Mouse (Mus musculus): ENCODE data around the gene Rps6kl1. TPM values are rescaled to one million over a fixed set of nuclear protein-coding genes. Genes with fewer than 3 reads are reported as not detected.
A peak's percentile ranks its signal among the peaks of the same experiment; 100 is the strongest.

Rps6kl1 gene
- polyA plus RNA-seq, 1 experiment: not detected

- no peak overlapping the region for H3K27ac ChIP-seq (ENCODE audit: insufficient read depth, low read depth, low read length)
- H3K4me3 ChIP-seq (ENCODE audit: insufficient read depth, low read length): peak overlapping the region; percentile 39
- peaks cover 4% of the 10 kb centered on the region; the same call in 1 of the 2 replicates for H3K4me1 ChIP-seq (ENCODE audit: control insufficient read depth, insufficient read depth, low read length)
- TF ChIP-seq CTCF (IDR thresholded peaks at IDR 0.05; ENCODE audit: low read depth, low read length) (no peak), POLR2A (IDR thresholded peaks at IDR 0.05; ENCODE audit: borderline replicate concordance, low read depth, low read length) (no peak)
These were observed 25.9 kb upstream of the Rps6kl1 start for GRCm38 (mm10) chr12:85176846-85177523.

- TF ChIP-seq CTCF (IDR thresholded peaks at IDR 0.05; ENCODE audit: low read depth, low read length) (no peak), POLR2A (IDR thresholded peaks at IDR 0.05; ENCODE audit: borderline replicate concordance, low read depth, low read length) (no peak)
- Histone ChIP-seq H3K4me3 (ENCODE audit: insufficient read depth, low read length) (no peak overlapping the region), H3K27ac (ENCODE audit: insufficient read depth, low read depth, low read length) (no peak overlapping the region), H3K4me1 (ENCODE audit: control insufficient read depth, insufficient read depth, low read length) (peaks cover 4% of the 10 kb centered on the region; the same call in 1 of the 2 replicates)
These were observed 25.1 kb upstream of the Rps6kl1 start for GRCm38 (mm10) chr12:85175926-85176845.

- no peak for TF ChIP-seq CTCF (IDR thresholded peaks at IDR 0.05; ENCODE audit: low read depth, low read length)
- TF ChIP-seq POLR2A (IDR thresholded peaks at IDR 0.05; ENCODE audit: borderline replicate concordance, low read depth, low read length): no peak
- Histone ChIP-seq H3K4me3 (ENCODE audit: insufficient read depth, low read length) (no peak overlapping the region), H3K4me1 (ENCODE audit: control insufficient read depth, insufficient read depth, low read length) (peaks cover 4% of the 10 kb centered on the region; the same call in 1 of the 2 replicates), H3K27ac (ENCODE audit: insufficient read depth, low read depth, low read length) (no peak overlapping the region)
These were observed 24.1 kb upstream of the Rps6kl1 start for GRCm38 (mm10) chr12:85175087-85175675.

GRCm38 (mm10) chr12:85174016-85174415 is 23.0 kb upstream of the Rps6kl1 start:
- H3K27ac ChIP-seq (ENCODE audit: insufficient read depth, low read depth, low read length): no peak overlapping the region
- peaks cover 6% of the 10 kb centered on the region for H3K4me1 ChIP-seq (ENCODE audit: control insufficient read depth, insufficient read depth, low read length)
- H3K4me3 ChIP-seq (ENCODE audit: insufficient read depth, low read length): no peak overlapping the region
- no peak for TF ChIP-seq POLR2A (IDR thresholded peaks at IDR 0.05; ENCODE audit: borderline replicate concordance, low read depth, low read length)
- no peak for TF ChIP-seq CTCF (IDR thresholded peaks at IDR 0.05; ENCODE audit: low read depth, low read length)

DNA sequence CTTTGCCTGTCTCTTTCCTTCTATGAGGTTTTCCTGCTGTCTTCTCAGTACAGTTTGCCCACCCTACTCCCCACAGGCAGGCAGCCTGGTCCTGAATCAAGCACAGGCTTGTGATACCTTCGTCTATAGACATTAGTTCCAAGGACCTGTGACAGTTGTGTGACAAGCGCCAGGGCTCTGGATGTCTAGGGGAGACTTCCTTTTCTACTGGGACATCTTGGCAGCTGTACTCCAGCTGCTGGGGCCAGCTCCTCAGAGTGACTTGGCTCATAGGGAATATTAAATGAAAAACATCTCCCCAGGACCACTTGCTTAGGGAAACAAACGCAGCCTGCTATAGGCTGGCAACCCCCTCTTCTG is 19.9 kb upstream of the Rps6kl1 start:
- H3K4me3 ChIP-seq (ENCODE audit: insufficient read depth, low read length): no peak overlapping the region
- H3K27ac ChIP-seq (ENCODE audit: insufficient read depth, low read depth, low read length): no peak overlapping the region
- no peak for TF ChIP-seq POLR2A (IDR thresholded peaks at IDR 0.05; ENCODE audit: borderline replicate concordance, low read depth, low read length)
- no peak for TF ChIP-seq CTCF (IDR thresholded peaks at IDR 0.05; ENCODE audit: low read depth, low read length)
- peaks cover 2% of the 10 kb centered on the region; the same call in 1 of the 2 replicates for H3K4me1 ChIP-seq (ENCODE audit: control insufficient read depth, insufficient read depth, low read length)

GRCm38 (mm10) chr12:85170284-85170947 is 19.4 kb upstream of the Rps6kl1 start:
- TF ChIP-seq CTCF (IDR thresholded peaks at IDR 0.05; ENCODE audit: low read depth, low read length) (no peak), POLR2A (IDR thresholded peaks at IDR 0.05; ENCODE audit: borderline replicate concordance, low read depth, low read length) (no peak)
- no peak overlapping the region for H3K4me3 ChIP-seq (ENCODE audit: insufficient read depth, low read length)
- H3K4me1 ChIP-seq (ENCODE audit: control insufficient read depth, insufficient read depth, low read length): peaks cover 2% of the 10 kb centered on the region; the same call in 1 of the 2 replicates
- H3K27ac ChIP-seq (ENCODE audit: insufficient read depth, low read depth, low read length): no peak overlapping the region

GRCm38 (mm10) chr12:85169877-85170276 is 18.8 kb upstream of the Rps6kl1 start:
- H3K4me1 ChIP-seq (ENCODE audit: control insufficient read depth, insufficient read depth, low read length): peaks cover 2% of the 10 kb centered on the region; the same call in 1 of the 2 replicates
- no peak for TF ChIP-seq POLR2A (IDR thresholded peaks at IDR 0.05; ENCODE audit: borderline replicate concordance, low read depth, low read length)
- no peak overlapping the region for H3K4me3 ChIP-seq (ENCODE audit: insufficient read depth, low read length)
- no peak overlapping the region for H3K27ac ChIP-seq (ENCODE audit: insufficient read depth, low read depth, low read length)

DNA sequence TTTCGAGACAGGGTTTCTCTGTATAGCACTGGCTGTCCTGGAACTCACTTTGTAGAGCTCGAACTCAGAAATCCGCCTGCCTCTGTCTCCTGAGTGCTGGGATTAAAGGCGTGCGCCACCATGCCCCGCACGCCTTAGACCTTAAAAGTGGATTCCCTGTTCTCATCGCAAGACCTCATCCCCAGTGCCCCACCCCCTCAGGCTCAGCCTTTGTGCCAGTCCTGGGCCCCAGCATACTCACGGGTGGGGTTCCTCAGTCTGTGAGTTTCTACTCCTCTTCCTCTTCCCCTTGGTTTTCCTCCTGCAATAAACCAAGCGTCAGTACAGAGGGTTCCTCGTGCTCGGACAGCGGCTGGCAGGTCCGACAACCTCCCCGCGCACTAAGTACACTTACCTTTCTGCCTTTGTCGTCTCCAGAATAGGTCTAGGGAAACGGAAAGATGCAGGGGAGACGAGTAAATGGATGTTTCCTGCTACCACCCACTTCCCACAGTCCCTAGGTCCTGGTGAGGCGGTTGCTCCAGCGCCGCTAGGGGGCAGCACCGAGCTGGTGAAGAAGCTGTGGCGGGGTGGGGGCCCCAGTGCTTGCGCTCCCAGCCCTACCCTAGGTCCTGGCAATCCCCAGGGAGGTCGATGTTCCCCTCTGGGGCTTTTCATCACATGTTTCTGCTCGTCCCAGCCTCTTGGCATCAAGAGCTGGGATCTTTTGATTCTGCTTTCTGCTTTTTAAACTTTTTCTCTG is 18.2 kb upstream of the Rps6kl1 start:
- no peak overlapping the region for H3K27ac ChIP-seq (ENCODE audit: insufficient read depth, low read depth, low read length)
- H3K4me1 ChIP-seq (ENCODE audit: control insufficient read depth, insufficient read depth, low read length): peaks cover 2% of the 10 kb centered on the region; the same call in 1 of the 2 replicates
- TF ChIP-seq CTCF (IDR thresholded peaks at IDR 0.05; ENCODE audit: low read depth, low read length): peak; percentile 97
- TF ChIP-seq POLR2A (IDR thresholded peaks at IDR 0.05; ENCODE audit: borderline replicate concordance, low read depth, low read length): no peak
- H3K4me3 ChIP-seq (ENCODE audit: insufficient read depth, low read length): peak overlapping the region; percentile 57

DNA sequence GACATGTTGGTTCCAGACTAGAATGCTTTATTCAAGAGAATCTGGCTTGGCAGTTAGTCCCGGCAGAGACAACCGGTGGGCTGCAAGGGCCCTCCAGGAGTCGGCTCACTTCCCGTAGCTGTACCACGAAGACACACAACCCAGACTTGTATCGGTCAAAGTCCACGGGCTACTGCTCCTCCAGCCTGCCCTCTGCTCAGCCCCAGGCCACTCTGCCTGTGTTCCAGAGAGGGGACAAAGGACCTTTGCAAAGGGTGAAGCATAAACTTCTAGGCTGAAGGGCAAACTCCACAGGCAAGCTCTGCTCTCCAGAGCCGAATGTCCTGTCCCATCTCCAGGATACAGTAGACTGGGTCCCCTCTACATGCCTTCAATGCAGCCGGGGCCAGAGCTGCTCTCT is 15.6 kb upstream of the Rps6kl1 start:
- peaks cover 2% of the 10 kb centered on the region; the same call in 1 of the 2 replicates for H3K4me1 ChIP-seq (ENCODE audit: control insufficient read depth, insufficient read depth, low read length)
- H3K27ac ChIP-seq (ENCODE audit: insufficient read depth, low read depth, low read length): no peak overlapping the region
- TF ChIP-seq CTCF (IDR thresholded peaks at IDR 0.05; ENCODE audit: low read depth, low read length): no peak
- TF ChIP-seq POLR2A (IDR thresholded peaks at IDR 0.05; ENCODE audit: borderline replicate concordance, low read depth, low read length): no peak
- H3K4me3 ChIP-seq (ENCODE audit: insufficient read depth, low read length): no peak overlapping the region

Measured in bone marrow macrophage, adult 2 months (primary cell).